Mouse (Mus musculus) mature B cell (primary cell): ENCODE results near the gene Pip4p1.
"Not testable (repeated sequence)": the region's sequence is repeated elsewhere in the genome, so short reads cannot be mapped to it uniquely, and the experiment has no call there.

Experiments
- in situ Hi-C: fragments of 300-500 bp; cut with MboI; formaldehyde crosslinking; loops from 2 replicates; pipeline ENCODE4 v1.14.3; 2019

The Pip4p1 gene

DNA sequence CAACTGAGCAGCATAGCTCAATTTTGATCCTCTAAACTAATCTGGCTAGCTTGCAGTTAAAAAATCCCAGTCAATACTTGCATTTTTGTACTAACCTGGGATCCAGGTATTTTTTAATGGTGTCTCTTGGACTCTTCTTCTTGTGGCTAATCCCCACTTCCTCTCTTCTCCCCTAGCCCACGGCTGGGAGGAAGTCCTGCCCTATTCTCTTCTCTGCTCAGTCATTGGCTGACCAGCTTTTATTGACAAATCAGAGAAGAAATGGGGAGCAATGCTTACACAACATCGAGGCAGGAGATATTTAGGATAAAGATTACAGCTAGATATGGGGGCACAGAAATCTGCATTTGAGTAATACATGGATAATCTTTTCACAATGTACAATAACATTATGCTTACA, 8.3 kb upstream of the Pip4p1 start:
- in situ Hi-C loops = loop anchor here (10.0 kb wide), 1 partner anchor 134 kb away; the partner anchor contains the start of genes Ccnb1ip1 and Parp2

DNA sequence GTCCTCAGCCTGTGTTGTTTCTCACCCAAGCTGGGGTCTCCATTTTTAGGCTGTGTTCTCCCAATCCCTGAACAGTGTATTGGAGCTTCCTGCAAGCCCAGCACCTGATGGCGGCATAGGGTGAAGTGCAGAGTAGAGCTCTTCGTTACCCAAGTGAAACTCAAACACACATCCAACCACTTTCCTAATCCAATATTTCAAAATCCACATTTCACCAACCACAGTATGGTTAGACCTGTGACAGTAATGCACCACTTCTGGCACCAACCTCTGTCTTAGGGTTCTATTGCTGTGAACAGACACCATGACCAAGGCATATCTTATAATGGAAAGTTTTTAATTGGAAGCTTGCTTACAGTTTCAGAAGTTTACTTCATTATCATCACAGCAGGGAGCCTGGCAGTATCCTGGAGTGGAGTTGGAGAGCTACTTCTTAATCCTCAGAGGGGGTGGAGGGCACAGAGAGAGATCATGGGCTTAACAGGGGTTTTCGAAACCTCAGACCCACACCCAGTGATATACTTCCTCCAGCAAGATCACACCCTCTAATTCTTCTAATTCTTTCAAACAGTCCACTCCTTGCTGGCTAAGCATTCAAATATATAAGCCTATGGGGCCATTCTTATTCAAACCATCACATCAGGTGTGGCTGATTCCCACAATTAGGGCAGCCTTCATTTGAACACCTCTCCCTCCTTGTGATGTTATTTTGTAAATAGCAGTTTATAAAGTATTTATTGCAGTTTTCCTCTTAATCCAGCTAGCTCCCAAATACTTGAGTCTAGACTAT, 7.7 kb upstream of the Pip4p1 start:
- in situ Hi-C loops = loop anchor here (10.0 kb wide), 1 partner anchor 134 kb away; the partner anchor contains the start of genes Ccnb1ip1 and Parp2

DNA sequence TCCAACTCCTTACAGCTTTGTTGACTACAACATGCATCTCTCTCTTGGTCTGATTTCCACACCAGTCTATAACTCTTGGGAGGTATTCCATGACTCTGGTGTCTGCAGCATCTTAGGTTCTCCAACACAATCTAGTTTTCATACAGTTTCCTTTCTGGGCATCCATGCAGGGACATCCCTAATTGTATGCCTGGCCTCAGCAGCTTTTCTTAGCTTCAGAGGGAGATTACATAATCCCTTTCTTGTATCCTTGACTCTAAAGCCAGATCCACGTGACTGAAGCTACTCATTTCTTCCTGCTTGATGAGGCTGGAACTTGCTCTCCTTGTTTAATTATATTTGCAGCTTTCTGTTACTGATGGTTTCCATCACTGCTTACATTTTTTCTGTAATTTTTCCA, 6.0 kb upstream of the Pip4p1 start:
- in situ Hi-C loops = loop anchor here (10.0 kb wide), 1 partner anchor 132 kb away; the partner anchor contains the start of genes Ccnb1ip1 and Parp2

DNA sequence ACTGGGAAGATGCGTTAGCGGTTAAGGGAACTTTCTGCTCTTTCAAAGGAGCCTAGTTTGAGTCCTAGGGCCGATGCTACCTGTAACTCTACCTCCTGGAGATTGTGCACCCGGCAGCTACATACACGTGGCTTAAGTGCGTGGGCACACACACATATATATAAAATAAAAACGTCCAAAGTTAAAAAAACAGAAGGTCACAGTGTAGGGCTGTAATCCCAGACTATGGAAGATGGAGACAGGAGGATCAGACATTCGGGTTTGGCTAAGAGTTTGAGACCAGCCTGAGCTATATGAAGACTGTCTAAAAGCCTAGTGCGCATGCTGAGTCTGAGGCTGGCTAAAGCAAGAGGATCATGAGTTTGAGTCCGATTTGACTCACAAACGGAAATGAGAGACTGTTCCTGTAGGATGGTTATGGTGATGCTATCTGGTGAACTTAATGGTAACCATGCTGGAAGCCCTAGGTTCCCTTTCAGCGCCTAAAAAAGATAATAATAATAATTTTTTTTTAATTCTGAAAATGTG, 901 bp upstream of the Pip4p1 start:
- in situ Hi-C loops = loop anchor here (10.0 kb wide), 1 partner anchor 127 kb away; the partner anchor contains the start of genes Ccnb1ip1 and Parp2

DNA sequence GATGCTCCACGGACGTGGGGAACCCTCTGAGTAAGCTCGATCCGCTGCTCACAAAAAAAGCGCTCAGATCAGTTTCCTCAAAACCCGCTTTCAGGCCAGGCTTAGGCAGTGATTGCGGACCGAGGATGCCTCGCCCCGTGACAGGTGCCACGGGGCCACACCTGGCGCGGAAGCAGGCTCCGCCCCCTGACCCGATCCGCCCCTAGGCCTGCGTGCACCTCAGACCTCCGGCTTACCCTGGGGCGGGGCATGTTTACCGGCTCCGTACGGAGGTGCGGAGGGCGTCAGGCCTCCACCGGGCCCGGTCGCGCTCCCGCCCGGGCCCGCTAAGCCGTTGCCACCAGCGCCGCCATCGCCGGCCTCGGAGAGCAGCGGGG, 291 bp downstream of the Pip4p1 start:
- in situ Hi-C loops = loop anchor here (10.0 kb wide), 1 partner anchor 126 kb away; the partner anchor contains the start of genes Ccnb1ip1 and Parp2

DNA sequence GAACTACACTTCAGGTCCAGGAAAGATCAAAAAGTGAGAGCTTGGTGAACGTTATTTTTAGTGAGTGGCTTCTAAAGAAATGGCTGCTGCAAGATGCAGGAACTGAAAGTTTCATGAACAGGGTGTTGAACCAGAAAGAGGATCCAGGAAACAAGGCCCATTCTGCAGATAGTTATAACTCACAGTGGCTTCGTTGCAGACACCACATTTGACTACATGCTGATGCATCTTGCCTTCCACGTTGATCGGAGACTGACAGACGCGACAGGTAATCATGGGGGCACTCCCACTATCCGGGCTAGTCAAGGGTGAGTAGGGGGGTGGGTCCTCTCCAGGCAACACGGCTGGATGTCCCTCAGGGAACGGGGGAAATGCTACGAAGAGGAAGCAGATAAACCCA, 705 bp downstream of the Pip4p1 start:
- in situ Hi-C loops = loop anchor here (10.0 kb wide), 3 partner anchors 105 to 135 kb away; partner anchors contain the start of genes Ccnb1ip1 and Parp2

DNA sequence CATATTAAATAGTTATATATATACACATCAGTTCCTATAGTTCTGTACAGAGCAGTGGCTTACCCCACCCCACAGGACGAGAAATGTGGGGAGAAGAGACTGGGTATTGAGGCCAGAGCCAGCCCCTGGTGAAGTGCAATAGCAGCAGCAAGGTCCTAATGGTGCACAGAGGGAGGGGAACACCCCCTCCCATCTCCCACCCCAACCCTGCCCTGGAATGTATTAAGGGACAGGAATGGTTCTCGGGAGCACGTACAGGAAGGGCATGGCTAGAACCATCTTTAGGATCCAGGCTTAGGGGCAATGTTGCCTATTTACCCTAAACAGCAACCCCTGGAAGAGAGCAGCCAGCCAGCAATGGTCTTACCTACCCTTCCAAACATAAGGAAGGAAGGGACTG, 3.3 kb downstream of the Pip4p1 start:
- in situ Hi-C loops = loop anchor here (10.0 kb wide), 2 partner anchors 103 to 137 kb away; no protein-coding TSS in a partner anchor

DNA sequence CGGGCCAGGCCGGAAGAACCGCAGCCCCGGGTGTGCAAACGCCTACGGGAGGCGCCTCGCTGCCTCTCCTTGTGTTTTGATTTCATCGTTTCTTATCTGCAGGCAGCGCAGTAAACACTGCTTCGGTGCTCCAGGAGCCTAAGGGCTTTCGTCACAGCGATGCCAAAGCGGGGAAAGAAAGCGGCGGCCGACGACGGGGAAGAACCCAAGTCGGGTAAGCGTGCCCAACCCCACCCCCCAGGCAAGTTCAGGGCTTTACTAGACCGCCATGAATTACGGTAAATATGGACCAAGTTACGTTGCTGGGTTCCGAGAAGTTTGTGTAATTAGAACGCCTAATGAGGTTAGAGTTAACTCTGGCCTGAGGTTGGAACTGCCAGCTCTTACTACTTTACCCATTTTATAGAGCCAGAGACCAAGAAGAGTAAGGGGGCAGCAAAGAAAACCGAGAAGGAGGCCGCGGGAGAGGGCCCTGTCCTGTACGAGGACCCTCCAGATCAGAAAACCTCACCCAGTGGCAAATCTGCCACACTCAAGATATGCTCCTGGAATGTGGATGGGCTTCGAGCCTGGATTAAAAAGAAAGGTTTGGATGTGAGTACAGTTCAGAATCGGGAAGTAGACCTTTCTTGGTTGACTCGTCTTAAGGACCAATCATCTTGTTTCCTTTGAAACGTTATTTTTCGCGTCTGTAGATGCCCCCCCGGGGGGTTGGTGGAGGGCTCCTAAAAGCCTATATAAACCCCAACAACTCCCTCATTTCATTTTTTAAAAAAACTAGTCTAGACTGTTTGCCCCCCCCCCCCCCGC, 5.3 kb downstream of the Pip4p1 start:
- in situ Hi-C loops = loop anchor here (10.0 kb wide), 2 partner anchors 101 to 139 kb away; no protein-coding TSS in a partner anchor

DNA sequence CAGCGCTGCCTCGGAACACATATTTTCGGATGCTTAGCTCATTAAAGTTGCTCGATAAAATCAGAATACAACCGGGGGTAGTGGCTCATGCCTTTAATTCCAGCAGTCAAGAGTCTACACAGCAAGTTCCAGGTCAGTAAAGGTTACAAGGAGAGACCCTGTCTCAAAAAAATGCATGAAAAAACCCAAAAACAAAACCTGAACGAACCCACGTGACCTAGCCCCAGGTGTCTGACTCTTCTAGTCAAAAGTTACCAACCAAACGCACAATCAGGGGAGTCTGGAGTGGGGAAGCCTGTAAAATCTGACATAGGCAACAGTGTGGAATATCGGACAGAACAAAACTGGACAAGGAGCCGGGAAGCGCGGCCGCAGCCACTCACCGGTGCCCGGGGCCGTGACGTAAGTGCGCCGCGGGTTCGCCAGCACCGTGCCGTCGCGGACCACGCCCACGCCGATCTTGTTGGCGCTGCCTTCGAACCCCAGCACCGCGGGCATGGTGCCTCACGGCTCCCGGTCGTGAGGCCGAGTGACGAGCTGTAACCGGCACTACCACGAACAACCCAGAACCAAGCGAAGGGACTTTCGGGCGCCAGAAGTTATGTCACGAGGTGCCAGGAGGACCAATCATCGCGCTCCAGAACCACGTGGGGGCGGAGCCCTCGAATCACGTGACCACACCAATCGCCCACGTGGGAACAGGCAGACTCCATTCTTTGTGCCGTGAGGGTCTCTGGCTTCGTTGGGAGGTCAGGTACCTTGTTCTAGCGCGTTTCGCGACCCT, 6.2 kb downstream of the Pip4p1 start, which contains the start of the genes Osgep and Apex1:
Osgep (minus strand) TSS at position 613 of the 784 bp plus-strand sequence.
Apex1 (plus strand) TSS at position 688 of the 784 bp plus-strand sequence.
- in situ Hi-C loops = loop anchor here (10.0 kb wide), 2 partner anchors 100 to 140 kb away; no protein-coding TSS in a partner anchor

DNA sequence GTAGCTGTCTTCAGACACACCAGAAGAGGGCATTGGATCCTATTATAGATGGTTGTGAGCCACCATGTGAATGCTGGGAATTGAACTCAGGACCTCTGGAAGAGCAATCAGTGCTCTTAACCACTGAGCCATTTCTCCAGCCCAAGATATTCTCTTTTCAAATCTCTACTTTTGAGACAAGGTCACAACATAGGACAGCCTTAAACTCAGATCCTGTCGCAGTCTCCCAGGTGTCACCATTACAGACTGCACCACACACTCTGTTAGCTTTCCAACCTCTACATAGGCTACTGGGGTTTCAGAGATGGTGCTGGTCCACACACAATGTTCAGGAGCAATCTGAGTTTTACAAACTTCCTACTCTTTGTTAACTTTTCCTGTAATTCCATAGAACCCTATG, 7.2 kb downstream of the Pip4p1 start:
- in situ Hi-C loops = loop anchor here (10.0 kb wide), 2 partner anchors 99 to 141 kb away; no protein-coding TSS in a partner anchor

DNA sequence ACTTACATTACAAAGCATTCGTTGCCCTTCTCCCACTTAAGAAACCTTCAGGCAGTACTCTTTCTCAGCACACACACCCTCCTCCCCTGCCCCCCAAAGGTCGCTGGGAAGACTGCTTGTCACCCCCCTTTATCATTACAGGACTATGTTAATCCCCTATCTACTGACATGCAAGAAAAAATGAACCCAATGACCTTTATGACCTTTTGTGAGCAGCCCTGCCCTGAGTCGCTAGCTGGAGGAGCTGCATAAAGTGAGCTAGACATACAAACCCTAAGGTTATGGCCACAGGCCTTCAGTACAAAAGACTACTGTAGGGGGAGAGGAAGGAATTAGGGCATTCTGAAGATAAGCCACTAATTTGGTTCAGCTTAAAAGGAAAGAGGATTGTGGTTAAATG, 19.3 kb downstream of the Pip4p1 start:
- in situ Hi-C loops = no loop called here

DNA sequence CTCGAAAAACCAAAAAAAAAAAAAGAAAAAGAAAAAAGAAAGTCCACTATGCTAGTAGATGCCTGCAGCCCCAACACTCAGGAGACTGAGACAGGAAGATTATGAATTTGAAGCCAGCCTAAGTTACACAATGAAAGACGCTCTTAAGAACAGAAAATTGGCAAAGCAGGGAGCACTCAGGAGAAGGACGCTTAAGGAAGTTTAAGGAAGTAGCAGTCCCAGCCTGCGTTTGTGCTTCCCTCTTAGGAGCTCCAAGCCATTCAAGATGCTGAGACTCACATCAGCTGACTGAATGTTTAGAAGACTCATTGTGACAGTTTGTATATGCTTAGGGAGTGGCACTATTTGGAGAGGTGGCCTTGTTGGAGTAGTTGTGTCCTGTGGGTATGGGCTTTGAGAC, 22.5 kb downstream of the Pip4p1 start:
- in situ Hi-C loops = no loop called here

DNA sequence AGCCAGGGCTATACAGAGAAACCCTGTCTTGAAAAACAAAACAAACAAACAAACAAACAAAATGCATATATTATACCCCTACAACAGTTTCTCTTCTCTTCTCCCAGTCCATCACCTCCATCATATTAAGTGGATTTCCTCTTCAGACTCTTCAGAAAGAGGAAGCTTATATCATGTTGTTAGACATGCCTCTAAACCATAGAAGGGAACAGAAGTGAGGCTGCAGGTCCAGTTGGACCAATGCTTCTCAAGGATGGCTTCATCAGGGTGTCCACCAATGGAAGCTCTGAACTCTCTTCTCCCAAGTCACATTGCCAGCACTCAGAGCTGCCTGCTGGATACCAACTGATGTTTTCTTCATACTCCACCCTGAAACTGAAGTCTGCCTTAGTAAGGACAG, 25.3 kb downstream of the Pip4p1 start:
- in situ Hi-C loops = not testable (repeated sequence)

DNA sequence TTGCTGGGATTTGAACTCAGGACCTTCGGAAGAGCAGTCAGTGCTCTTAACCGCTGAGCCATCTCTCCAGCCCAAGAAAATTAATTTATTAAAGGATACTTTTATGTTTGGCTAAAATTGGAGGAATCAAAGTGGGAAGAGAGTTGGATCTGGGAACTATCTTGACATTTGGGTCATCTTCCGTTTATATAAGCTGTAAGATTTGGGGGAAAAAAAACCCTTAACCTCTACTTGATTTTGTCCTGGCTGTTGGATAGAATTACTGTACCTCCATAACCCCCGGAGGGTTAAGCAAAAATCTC, 25.9 kb downstream of the Pip4p1 start:
- in situ Hi-C loops = no loop called here

DNA sequence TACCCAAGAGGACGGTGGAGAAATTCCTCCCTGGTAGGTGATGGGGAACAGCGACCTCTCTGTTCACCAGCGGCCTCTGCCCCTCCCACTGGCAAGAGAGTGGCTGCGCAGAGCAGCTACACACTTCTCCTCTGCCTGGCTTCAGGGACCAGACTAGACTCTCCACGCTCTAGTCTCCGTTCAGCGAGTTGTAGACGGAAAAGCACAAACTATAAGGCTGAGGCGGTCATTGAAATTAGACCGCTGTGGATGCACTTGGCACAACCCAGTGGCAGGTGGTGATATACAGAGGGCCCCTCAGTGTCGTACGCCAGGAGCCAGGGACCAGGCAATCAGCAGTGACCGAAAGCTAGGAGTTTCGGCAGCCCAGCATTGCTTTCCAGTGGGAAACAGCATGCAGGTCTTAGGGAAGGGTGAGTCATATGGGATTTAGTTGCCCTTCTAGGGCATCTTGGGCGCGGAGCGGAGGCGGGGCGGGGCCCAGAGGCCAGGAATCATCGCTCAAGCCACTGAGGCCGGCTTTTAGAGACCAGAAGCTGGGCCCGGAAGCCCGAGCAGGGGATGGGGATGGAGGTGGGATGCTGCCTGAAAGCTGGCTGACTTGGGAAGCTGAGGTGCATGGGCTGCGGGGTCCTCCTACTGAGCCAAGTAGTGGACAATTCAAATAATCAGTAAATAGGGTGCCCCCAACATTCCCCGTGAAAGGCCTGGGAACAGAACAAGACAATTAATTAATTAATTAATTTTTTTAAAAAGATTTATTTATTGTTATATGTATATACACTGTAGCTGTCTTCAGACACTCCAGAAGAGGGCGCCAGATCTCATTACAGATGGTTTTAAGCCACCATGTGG, 26.5 kb downstream of the Pip4p1 start:
- in situ Hi-C loops = no loop called here

DNA sequence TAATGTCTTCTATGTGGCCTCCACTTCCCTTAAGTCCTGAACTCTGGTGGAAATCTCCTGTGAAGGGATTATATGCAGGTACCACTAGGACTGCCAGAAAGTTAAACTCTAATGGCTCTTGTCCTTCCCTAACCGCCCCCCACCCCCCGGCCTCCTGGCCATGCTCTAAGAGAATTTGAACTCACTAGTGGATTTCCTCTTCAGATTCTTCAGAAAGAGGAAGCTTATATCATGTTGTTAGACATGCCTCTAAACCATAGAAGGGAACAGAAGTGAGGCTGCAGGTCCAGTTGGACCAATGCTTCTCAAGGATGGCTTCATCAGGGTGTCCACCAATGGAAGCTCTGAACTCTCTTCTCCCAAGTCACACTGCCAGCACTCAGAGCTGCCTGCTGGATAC, 32.7 kb downstream of the Pip4p1 start:
- in situ Hi-C loops = not testable (repeated sequence)

DNA sequence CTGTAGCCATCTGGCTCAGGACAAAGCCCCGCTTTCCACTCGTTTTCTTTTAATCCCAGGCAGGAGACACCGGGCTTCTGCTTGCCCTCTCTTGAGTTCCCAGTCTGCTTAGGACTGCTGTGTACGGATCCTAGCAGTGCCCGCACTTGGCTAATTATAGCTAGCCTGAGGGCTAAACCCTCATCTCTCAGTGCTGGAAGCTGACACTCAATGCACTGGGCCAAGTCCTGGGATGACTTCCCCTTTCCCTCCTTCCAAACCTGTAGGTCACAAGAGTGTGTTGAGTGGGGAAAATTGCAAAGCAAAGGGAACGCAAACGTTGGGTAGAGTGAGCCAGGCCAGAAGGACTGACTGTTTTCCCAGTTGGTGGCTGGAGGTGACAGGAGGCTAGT, 33.3 kb downstream of the Pip4p1 start, which contains the start of gene Klhl33:
Klhl33 (minus strand) TSS at position 134 of the 392 bp plus-strand sequence.
- in situ Hi-C loops = no loop called here

DNA sequence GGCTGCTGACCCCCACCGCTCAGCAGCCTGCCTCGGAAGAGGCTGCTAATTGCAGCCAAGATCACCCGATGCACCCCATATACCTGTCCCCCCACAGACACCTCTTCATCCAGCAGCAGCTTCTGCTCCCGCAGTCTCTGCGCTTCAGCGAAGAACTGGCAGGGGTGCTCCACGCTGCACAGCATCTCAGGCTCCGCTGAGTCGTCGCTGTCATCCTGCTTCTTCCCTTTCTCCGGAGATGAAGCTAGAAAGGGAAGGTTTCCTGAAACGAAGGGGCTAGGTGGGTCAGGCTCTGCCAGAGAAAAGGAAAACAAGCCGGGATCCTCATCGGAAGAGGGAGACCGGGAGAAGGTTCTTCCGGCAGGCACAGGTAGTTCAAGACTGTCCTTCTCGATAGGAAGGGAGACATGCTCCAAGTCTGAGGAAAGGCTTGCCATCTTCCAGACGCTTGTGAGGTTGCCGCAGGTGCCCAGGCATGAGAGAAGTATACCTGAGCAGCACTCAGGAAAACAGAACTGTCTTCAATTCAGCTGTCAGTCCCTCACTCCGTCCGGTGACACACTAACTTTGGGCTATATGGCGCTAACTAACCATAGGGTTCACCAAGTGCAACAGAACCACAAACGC, 33.8 kb downstream of the Pip4p1 start:
- in situ Hi-C loops = no loop called here

DNA sequence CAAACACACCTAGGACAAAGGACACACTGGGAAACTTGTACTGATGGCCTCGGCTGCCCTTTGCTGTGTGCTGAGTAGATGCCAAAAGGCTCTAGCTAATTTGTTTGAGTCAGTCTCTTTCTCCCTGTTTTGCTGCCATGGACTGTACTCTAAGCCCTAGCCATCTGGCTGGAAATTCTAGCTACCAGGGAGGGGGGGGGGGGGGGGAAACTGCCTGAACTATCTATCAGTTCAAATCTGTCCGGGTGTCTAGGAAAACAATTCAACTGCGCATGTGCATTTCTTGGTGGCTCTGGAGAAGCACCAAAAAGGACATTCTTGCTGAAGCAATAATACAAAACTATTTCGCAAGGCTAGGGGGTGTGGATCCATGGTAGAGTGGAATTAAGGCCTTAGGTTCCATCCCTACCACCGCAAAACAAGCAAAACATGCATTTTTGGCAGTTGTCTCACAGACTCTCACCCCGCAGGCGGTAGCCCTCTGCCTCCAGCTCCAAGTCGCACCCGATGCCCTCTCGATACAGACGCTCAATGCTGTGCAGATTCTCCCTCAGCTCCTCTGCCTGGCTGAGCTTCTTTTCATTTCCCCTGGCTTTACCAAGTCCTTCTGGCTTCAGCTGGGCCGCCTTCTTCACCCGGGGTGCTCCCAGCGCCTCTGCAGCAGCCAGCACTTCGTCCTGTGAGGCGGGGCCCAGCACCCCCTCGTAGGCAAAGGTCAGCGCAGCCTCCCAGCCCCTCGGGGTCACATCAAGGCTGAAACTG, 34.5 kb downstream of the Pip4p1 start:
- in situ Hi-C loops = no loop called here
